Mouse (Mus musculus) kidney, embryonic 15.5 days (tissue): ENCODE results near the gene Ncor2. TPM values are rescaled to one million over a fixed set of nuclear protein-coding genes. Genes with fewer than 3 reads are reported as not detected.

ENCODE experiments used
- ATAC-seq: fragments of 200-750 bp; cut with Nextera tagmentation; replicated peaks from 2 replicates; pipeline ENCODE4 v1.8.0; 2017; ENCODE audit warnings: moderate TSS enrichment; ENCODE audit not compliant: low FRiP score
- H3K27ac ChIP-seq: fragments of 300-500 bp; sonication (generic); 2 replicates; pipeline ENCODE4 v1.5.1; 2015; ENCODE audit warnings: mild to moderate bottlenecking, inconsistent platforms
- H3K27me3 ChIP-seq: fragments of 300-500 bp; sonication (generic); 2 replicates; pipeline ENCODE4 v1.6.1; 2015; ENCODE audit warnings: inconsistent platforms
- H3K36me3 ChIP-seq: fragments of 300-500 bp; sonication (generic); 2 replicates; pipeline ENCODE4 v1.6.1; 2015; ENCODE audit warnings: inconsistent platforms
- H3K4me1 ChIP-seq: fragments of 300-500 bp; sonication (generic); 2 replicates; pipeline ENCODE4 v1.6.1; 2015; ENCODE audit warnings: inconsistent platforms
- H3K4me2 ChIP-seq: fragments of 300-500 bp; sonication (generic); 2 replicates; pipeline ENCODE4 v1.6.1; 2015; ENCODE audit warnings: moderate library complexity, mild to moderate bottlenecking, inconsistent platforms
- H3K4me3 ChIP-seq: fragments of 300-500 bp; sonication (generic); replicated peaks from 2 replicates; pipeline ENCODE4 v1.5.1; 2015; ENCODE audit warnings: mild to moderate bottlenecking, inconsistent platforms
- H3K9ac ChIP-seq: fragments of 300-500 bp; sonication (generic); 2 replicates; pipeline ENCODE4 v1.6.1; 2015; ENCODE audit warnings: mild to moderate bottlenecking, inconsistent platforms
- H3K9me3 ChIP-seq: fragments of 300-500 bp; sonication (generic); replicated peaks from 2 replicates; pipeline ENCODE4 v1.6.1; 2016; ENCODE audit warnings: inconsistent platforms
- whole genome bisulfite sequencing: fragments of 180-500 bp; shearing (Covaris S2); methylation state at CpG from one replicate; pipeline ENCODE4 v1.1.7; 2015; ENCODE audit warnings: mixed read lengths; 5-methylcytosine and 5-hydroxymethylcytosine counted together
- polyA plus RNA-seq: library from polyadenylated mRNA; unstranded; fragments of >200 nt; fragmentation: Nextera tagmentation; extraction: Ambion mirVana; gene quantifications from 2 replicates; pipeline ENCODE4 v1.2.1, GENCODE M21; 2015

Gene Ncor2
- polyA plus RNA-seq, 1 experiment from 2014 or later, result 28.8 TPM

DNA sequence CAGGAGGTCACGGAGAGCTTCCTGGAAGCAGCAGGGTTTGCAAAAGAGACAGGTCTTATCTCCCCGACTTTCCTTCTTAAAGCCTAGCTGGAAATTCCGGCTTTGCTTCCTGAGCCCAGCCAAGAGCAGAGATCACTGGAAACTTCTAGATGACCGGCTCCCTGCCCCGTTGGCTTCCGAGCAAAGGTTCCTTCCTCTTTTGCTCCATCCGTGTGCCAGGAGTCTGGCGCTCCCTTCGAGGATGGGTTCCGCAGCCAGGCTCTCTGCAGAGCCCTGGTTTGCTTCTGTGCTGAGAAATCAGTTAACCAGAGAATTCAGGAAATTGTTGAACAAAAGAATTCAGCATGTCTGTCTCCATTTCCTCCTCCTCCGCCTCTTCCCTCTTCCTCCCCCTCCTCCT lies 186.1 kb downstream of the Ncor2 start:
- H3K36me3 ChIP-seq, result no peaks in the 10 kb centered on the region
- no peaks in the 10 kb centered on the region for H3K9me3 ChIP-seq
- ATAC-seq, result no peak
- no peak overlapping the region for H3K9ac ChIP-seq
- H3K27ac ChIP-seq, result peak overlapping the region; percentile 72
- H3K4me2 ChIP-seq, result 0 out of 2 replicates have a peak overlapping the region, but pooled peaks have one; percentile 0
- peaks cover 13% of the 10 kb centered on the region for H3K4me1 ChIP-seq
- H3K4me3 ChIP-seq, result no peak overlapping the region
- H3K27me3 ChIP-seq, result no peaks in the 10 kb centered on the region
- 65% methylated on average over 11 of the region's 11 CpGs for WGBS

DNA sequence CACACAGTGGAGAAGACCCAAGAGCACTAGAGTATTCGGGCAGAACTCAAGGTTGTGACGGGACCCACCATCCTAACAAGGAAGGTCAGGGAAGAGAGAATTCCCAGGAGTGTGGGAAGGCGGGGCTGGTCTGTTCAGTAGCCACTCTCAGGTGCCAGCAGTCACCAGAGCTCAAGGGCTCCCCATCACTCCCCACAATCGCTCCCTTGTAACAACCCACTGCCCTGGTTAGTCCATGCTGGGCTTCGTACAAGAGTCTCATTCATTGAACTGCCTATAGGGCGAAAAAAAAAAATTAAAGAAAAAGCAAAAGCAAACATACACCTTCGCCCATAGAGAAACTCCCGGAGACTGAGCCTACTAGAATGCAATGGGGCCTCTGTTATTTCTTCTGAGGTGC lies 186.7 kb downstream of the Ncor2 start:
- no peaks in the 10 kb centered on the region for H3K27me3 ChIP-seq
- H3K9ac ChIP-seq, result no peak overlapping the region
- peaks cover 13% of the 10 kb centered on the region for H3K4me1 ChIP-seq
- H3K36me3 ChIP-seq, result no peaks in the 10 kb centered on the region
- WGBS, result 83% methylated on average over 8 of the region's 8 CpGs
- no peak for ATAC-seq
- H3K4me2 ChIP-seq, result 0 out of 2 replicates have a peak overlapping the region, but pooled peaks have one; percentile 0
- no peak overlapping the region for H3K4me3 ChIP-seq
- peak overlapping the region; percentile 72 for H3K27ac ChIP-seq
- H3K9me3 ChIP-seq, result no peaks in the 10 kb centered on the region

DNA sequence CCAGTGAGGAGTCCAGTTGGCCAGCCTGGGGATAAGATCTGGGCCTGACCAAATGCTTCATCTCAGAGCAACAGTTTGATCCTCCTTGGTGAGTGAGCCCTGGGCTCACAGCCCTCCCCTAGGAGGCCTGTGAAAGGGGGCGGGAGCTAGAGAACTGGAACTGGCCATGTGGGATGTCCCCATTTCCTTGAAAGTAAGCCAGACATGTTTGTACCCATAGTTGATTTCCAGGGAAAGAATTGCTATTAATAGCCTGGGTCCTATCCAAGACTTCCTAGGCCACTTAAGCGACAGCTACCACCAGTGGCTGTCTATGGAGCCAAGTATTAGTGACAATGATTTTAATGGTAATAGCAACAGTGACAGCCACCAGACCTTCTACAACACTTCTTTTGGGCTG lies 189.3 kb downstream of the Ncor2 start:
- H3K36me3 ChIP-seq, result no peaks in the 10 kb centered on the region
- no peak overlapping the region for H3K4me3 ChIP-seq
- H3K4me1 ChIP-seq, result peaks cover 16% of the 10 kb centered on the region
- no peak overlapping the region for H3K27ac ChIP-seq
- 90% methylated on average over 2 of the region's 2 CpGs for WGBS
- ATAC-seq, result no peak
- H3K27me3 ChIP-seq, result no peaks in the 10 kb centered on the region
- H3K9me3 ChIP-seq, result no peaks in the 10 kb centered on the region
- no peak overlapping the region for H3K4me2 ChIP-seq
- H3K9ac ChIP-seq, result no peak overlapping the region

DNA sequence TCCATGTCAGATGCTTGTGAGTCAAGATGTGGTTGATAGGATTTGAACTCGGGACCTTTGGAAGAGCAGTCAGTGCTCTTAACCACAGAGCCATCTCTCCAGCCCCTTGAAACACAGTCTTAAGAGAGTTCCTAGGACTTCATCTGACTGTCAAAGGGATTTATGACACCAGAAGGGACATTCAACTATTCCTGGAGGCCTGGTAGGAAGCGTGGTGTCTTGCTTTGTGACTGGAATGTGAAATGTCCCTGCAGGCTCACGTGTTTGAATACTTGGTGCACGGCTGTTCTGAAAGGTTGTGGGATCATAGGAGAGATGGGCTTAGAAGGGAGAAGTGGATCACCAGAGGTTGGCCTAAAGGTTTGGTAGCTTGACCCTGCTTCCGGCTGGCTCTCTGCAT lies 192.4 kb downstream of the Ncor2 start:
- H3K4me3 ChIP-seq, result no peak overlapping the region
- no peaks in the 10 kb centered on the region for H3K36me3 ChIP-seq
- H3K4me1 ChIP-seq, result 0 out of 2 replicates have a peak, but pooled peaks cover 3% of the 10 kb centered on the region
- H3K27me3 ChIP-seq, result no peaks in the 10 kb centered on the region
- no peak overlapping the region for H3K4me2 ChIP-seq
- 63% methylated on average over 5 of the region's 5 CpGs for WGBS
- H3K9ac ChIP-seq, result no peak overlapping the region
- H3K27ac ChIP-seq, result no peak overlapping the region
- no peak for ATAC-seq
- H3K9me3 ChIP-seq, result peaks cover 9% of the 10 kb centered on the region; the same call in 1 of the 2 replicates

DNA sequence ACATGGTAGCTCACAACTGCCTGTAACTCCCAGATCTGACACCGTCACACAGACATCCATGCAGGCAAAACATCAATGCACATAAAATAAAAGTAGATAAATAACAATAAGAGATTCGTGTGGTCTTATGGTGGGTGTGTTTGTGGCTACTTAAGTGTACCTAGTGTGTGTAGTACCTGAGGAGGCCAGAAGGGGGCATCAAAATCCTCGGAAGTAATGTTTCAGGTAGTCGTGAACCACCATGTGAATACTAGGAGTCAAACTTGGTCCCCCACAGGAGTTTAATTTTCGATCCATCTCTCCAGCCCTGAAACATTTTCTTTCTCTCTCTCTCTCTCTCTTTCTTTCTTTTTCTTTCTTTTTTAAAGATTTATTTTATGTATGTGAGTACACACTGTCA lies 192.8 kb downstream of the Ncor2 start:
- Histone ChIP-seq H3K9ac (no peak overlapping the region), H3K4me2 (no peak overlapping the region), H3K9me3 (peaks cover 9% of the 10 kb centered on the region; the same call in 1 of the 2 replicates), H3K27me3 (no peaks in the 10 kb centered on the region), H3K4me1 (0 out of 2 replicates have a peak, but pooled peaks cover 3% of the 10 kb centered on the region), H3K36me3 (no peaks in the 10 kb centered on the region), H3K4me3 (no peak overlapping the region), H3K27ac (no peak overlapping the region)
- no peak for ATAC-seq
- WGBS, result 89% methylated on average over 5 of the region's 5 CpGs

DNA sequence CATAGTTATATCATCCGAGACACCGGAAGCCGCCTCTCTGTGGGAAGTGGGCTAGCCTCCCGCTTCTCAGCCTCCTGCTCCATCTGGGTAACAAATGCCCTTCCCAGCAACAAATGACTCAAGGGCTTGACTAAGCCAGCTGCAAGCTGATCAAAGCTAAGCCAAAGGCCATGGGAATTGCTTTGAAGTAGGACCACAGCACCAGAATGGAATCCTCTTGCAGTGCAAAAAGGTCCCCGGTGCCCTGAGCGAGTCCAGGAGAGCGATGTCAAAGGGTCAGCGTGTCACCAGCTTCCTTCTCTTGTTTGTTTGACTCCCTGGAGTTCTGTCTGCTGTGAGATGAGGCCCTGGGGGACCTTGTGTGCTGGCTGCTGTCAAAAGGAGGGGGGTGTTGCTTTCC lies 209.2 kb downstream of the Ncor2 start:
- Histone ChIP-seq H3K36me3 (no peaks in the 10 kb centered on the region), H3K27ac (no peak overlapping the region), H3K27me3 (no peaks in the 10 kb centered on the region), H3K4me3 (no peak overlapping the region), H3K4me1 (peaks cover 8% of the 10 kb centered on the region; the same call in 1 of the 2 replicates), H3K9me3 (no peaks in the 10 kb centered on the region), H3K9ac (no peak overlapping the region), H3K4me2 (no peak overlapping the region)
- 29% methylated on average over 8 of the region's 8 CpGs for WGBS
- ATAC-seq, result no peak

Other genes starting within 250 kb of the Ncor2 start
- gene Rflna, start 176.0 kb downstream of the Ncor2 start, polyA plus RNA-seq, result 4.6 and 5.0 TPM in 2 replicates
- gene Scarb1, start 161.9 kb upstream of the Ncor2 start, polyA plus RNA-seq, result 67.6 and 97.9 TPM in 2 replicates
- gene Gm10382, start 210.1 kb upstream of the Ncor2 start, polyA plus RNA-seq, result 0.31 and 0.49 TPM in 2 replicates
- 1,049 and 1,140 TPM in 2 replicates for gene Ubc, start 211.0 kb upstream of the Ncor2 start, polyA plus RNA-seq